Mouse (Mus musculus) bone marrow, adult 2 months (tissue): ENCODE data around the gene Vegfb.

ENCODE experiments used
- CTCF ChIP-seq: fragments of 200-500 bp; IDR thresholded peaks from 2 replicates; pipeline ENCODE4 v1.5.1; 2011; ENCODE audit warnings: low read length, control low read depth; ENCODE audit not compliant: control insufficient read depth, insufficient read depth
- POLR2A ChIP-seq: fragments of 200-500 bp; IDR thresholded peaks from 2 replicates; pipeline ENCODE4 v1.6.1; 2011; ENCODE audit warnings: low read depth, mild to moderate bottlenecking, control low read depth, low read length, borderline replicate concordance; ENCODE audit not compliant: control insufficient read depth

- TF ChIP-seq CTCF (no peak), POLR2A (no peak)
Observed at GRCm38 (mm10) chr19:6943709-6944108, 43.7 kb downstream of the Vegfb start.
